Mouse (Mus musculus) myocyte (in vitro differentiated cells): ENCODE data around the gene Ifna15.

Experiments used
- MAX ChIP-seq: IDR thresholded peaks from one replicate; pipeline ENCODE4 v1.6.1; 2011; ENCODE audit warnings: low read depth, mild to moderate bottlenecking, control low read depth
- MYOD1 ChIP-seq, 3 experiments: IDR thresholded peaks; one replicate each; pipeline ENCODE4 v1.6.1; 2011; ENCODE audit warnings: control low read depth in 2 of 3, low read depth in 2 of 3, mild to moderate bottlenecking in 2 of 3, moderate library complexity in 1 of 3; ENCODE audit not compliant: insufficient read length in 2 of 3, control insufficient read depth in 1 of 3
- MYOG ChIP-seq, 3 experiments: IDR thresholded peaks; one replicate each; pipeline ENCODE4 v1.6.1; 2011; ENCODE audit warnings: control low read depth in 2 of 3, low read depth in 2 of 3, mild to moderate bottlenecking in 2 of 3; ENCODE audit not compliant: insufficient read length in 2 of 3, control insufficient read depth in 1 of 3, insufficient read depth in 1 of 3
- POLR2A ChIP-seq: IDR thresholded peaks from one replicate; pipeline ENCODE4 v1.6.1; 2011; ENCODE audit warnings: low read depth, mild to moderate bottlenecking, control low read depth, moderate library complexity; ENCODE audit not compliant: insufficient read length
- POLR2AphosphoS2 ChIP-seq: IDR thresholded peaks from one replicate; pipeline ENCODE4 v1.6.1; 2011; ENCODE audit warnings: low read depth, control low read depth; ENCODE audit not compliant: insufficient read length
- REST ChIP-seq: IDR thresholded peaks from one replicate; pipeline ENCODE4 v1.6.1; 2011; ENCODE audit warnings: mild to moderate bottlenecking, control low read depth, moderate library complexity; ENCODE audit not compliant: insufficient read depth, insufficient read length
- SRF ChIP-seq: IDR thresholded peaks from one replicate; pipeline ENCODE4 v1.6.1; 2011; ENCODE audit warnings: low read depth; ENCODE audit not compliant: control insufficient read depth, insufficient read length
- USF1 ChIP-seq: IDR thresholded peaks from one replicate; pipeline ENCODE4 v1.6.1; 2011; ENCODE audit warnings: low read depth, mild to moderate bottlenecking, control low read depth, moderate library complexity

GRCm38 (mm10) chr4:88513743-88514142 lies 44.3 kb downstream of the Ifna15 start:
- TF ChIP-seq MAX (no peak), POLR2AphosphoS2 (no peak), USF1 (no peak), POLR2A (no peak), SRF (no peak), MYOG (IDR thresholded peaks at IDR 0.05; ENCODE audit: control insufficient read depth in 1 of 3, insufficient read depth in 1 of 3, insufficient read length in 2 of 3, low read depth in 2 of 3) (no peak), REST (no peak), MYOD1 (IDR thresholded peaks at IDR 0.05; ENCODE audit: control insufficient read depth in 1 of 3, insufficient read length in 2 of 3, low read depth in 2 of 3) (no peak)
